Mouse (Mus musculus): ENCODE measurements at regions not wholly inside any gene's neighbourhood (a gene's known extent, or its start where the extent isn't known, plus 50 kb on each side); places are given as distances from the start of the nearest gene placed in this dataset.
A peak's percentile ranks its signal among the peaks of the same experiment; 100 is the strongest.
"Not testable (repeated sequence)": the region's sequence is repeated elsewhere in the genome, so short reads cannot be mapped to it uniquely, and the experiment has no call there.

- not testable (repeated sequence) for H3K36me3 ChIP-seq; ATAC-seq (replicated peaks; ENCODE audit: low FRiP score); H3K9me3 ChIP-seq (replicated peaks); H3K4me2 ChIP-seq; H3K4me3 ChIP-seq (replicated peaks); H3K4me1 ChIP-seq; H3K27ac ChIP-seq; H3K27me3 ChIP-seq; H3K9ac ChIP-seq
- 45% methylated on average over 12 of the region's 12 CpGs for WGBS
Measured at GRCm38 (mm10) chr6:3201507-3201906, 197.9 kb downstream of the Samd9l start.

- no peak overlapping the region for H3K4me3 ChIP-seq (replicated peaks)
- H3K4me1 ChIP-seq, result no peaks in the 10 kb centered on the region
- 0 out of 2 replicates have a peak, but pooled peaks cover 4% of the 10 kb centered on the region for H3K9me3 ChIP-seq (replicated peaks)
- no peaks in the 10 kb centered on the region for H3K27me3 ChIP-seq
- WGBS, result 60% methylated on average over 33 of the region's 33 CpGs
- no peak overlapping the region for H3K4me2 ChIP-seq
- no peak for ATAC-seq (replicated peaks; ENCODE audit: low FRiP score)
- no peak overlapping the region for H3K27ac ChIP-seq
- no peak overlapping the region for H3K9ac ChIP-seq
- no peaks in the 10 kb centered on the region for H3K36me3 ChIP-seq
Measured at GRCm38 (mm10) chr6:3201107-3201506, 198.3 kb downstream of the Samd9l start.

GRCm38 (mm10) chr6:3200586-3200985, 198.8 kb downstream of the Samd9l start:
- WGBS, result 85% methylated on average over 18 of the region's 18 CpGs
- not testable (repeated sequence) for ATAC-seq (replicated peaks; ENCODE audit: low FRiP score); H3K36me3 ChIP-seq; H3K27me3 ChIP-seq; H3K4me2 ChIP-seq; H3K4me1 ChIP-seq; H3K27ac ChIP-seq; H3K4me3 ChIP-seq (replicated peaks); H3K9ac ChIP-seq; H3K9me3 ChIP-seq (replicated peaks)

- H3K36me3 ChIP-seq; H3K4me3 ChIP-seq (replicated peaks); H3K9me3 ChIP-seq (replicated peaks); H3K27ac ChIP-seq; H3K9ac ChIP-seq; H3K27me3 ChIP-seq; H3K4me2 ChIP-seq; H3K4me1 ChIP-seq; ATAC-seq (replicated peaks; ENCODE audit: low FRiP score): not testable (repeated sequence)
- WGBS, result 72% methylated on average over 1 of the region's 1 CpGs
Measured at GRCm38 (mm10) chr6:3192424-3192820, 206.9 kb downstream of the Samd9l start.

GRCm38 (mm10) chr6:3191695-3192423, 207.5 kb downstream of the Samd9l start:
- not testable (repeated sequence) for H3K27me3 ChIP-seq; H3K4me1 ChIP-seq; H3K9me3 ChIP-seq (replicated peaks); H3K27ac ChIP-seq; H3K36me3 ChIP-seq; H3K4me2 ChIP-seq; H3K9ac ChIP-seq; H3K4me3 ChIP-seq (replicated peaks)
- ATAC-seq (replicated peaks; ENCODE audit: low FRiP score), result peak; percentile 64; the same call in 1 of the 2 replicates
- 86% methylated on average over 6 of the region's 6 CpGs for WGBS

GRCm38 (mm10) chr6:3183819-3184199, 215.6 kb downstream of the Samd9l start:
- Histone ChIP-seq H3K36me3 (no peaks in the 10 kb centered on the region), H3K27ac (no peak overlapping the region), H3K27me3 (no peaks in the 10 kb centered on the region), H3K9me3 (replicated peaks) (peaks cover 19% of the 10 kb centered on the region; the same call in 1 of the 2 replicates), H3K9ac (no peak overlapping the region), H3K4me3 (replicated peaks) (no peak overlapping the region), H3K4me2 (no peak overlapping the region), H3K4me1 (no peaks in the 10 kb centered on the region)
- ATAC-seq (replicated peaks; ENCODE audit: low FRiP score), result no peak
- WGBS, result 44% methylated on average over 5 of the region's 5 CpGs

- Histone ChIP-seq H3K9me3 (replicated peaks) (peaks cover 19% of the 10 kb centered on the region; the same call in 1 of the 2 replicates), H3K27ac (no peak overlapping the region), H3K36me3 (no peaks in the 10 kb centered on the region), H3K4me3 (replicated peaks) (peak overlapping the region; percentile 16), H3K4me1 (no peaks in the 10 kb centered on the region), H3K9ac (no peak overlapping the region), H3K27me3 (no peaks in the 10 kb centered on the region), H3K4me2 (peak overlapping the region; percentile 46)
- peak; percentile 93 for ATAC-seq (replicated peaks; ENCODE audit: low FRiP score)
- 45% methylated on average over 33 of the region's 33 CpGs for WGBS
Measured at GRCm38 (mm10) chr6:3182889-3183818, 216.2 kb downstream of the Samd9l start.

- Histone ChIP-seq H3K9me3 (replicated peaks) (peaks cover 19% of the 10 kb centered on the region; the same call in 1 of the 2 replicates), H3K4me3 (replicated peaks) (peak overlapping the region; percentile 16), H3K4me2 (peak overlapping the region; percentile 46)
- not testable (repeated sequence) for H3K27ac ChIP-seq, H3K4me1 ChIP-seq, H3K36me3 ChIP-seq, H3K9ac ChIP-seq, H3K27me3 ChIP-seq
- peak; percentile 44 for ATAC-seq (replicated peaks; ENCODE audit: low FRiP score)
- 39% methylated on average over 17 of the region's 17 CpGs for WGBS
Measured at GRCm38 (mm10) chr6:3182424-3182841, 216.9 kb downstream of the Samd9l start.

GRCm38 (mm10) chr6:3179603-3180348, 219.6 kb downstream of the Samd9l start:
- not testable (repeated sequence) for H3K4me3 ChIP-seq (replicated peaks); H3K9ac ChIP-seq; H3K36me3 ChIP-seq; H3K4me2 ChIP-seq; H3K27ac ChIP-seq; H3K4me1 ChIP-seq; ATAC-seq (replicated peaks; ENCODE audit: low FRiP score); H3K27me3 ChIP-seq
- 78% methylated on average over 8 of the region's 10 CpGs for WGBS
- peaks cover 19% of the 10 kb centered on the region; the same call in 1 of the 2 replicates for H3K9me3 ChIP-seq (replicated peaks)

- not testable (repeated sequence) for H3K4me3 ChIP-seq (replicated peaks); H3K9ac ChIP-seq; H3K9me3 ChIP-seq (replicated peaks); H3K27ac ChIP-seq; H3K4me1 ChIP-seq; H3K4me2 ChIP-seq; H3K27me3 ChIP-seq; H3K36me3 ChIP-seq
- peak; percentile 88 for ATAC-seq (replicated peaks; ENCODE audit: low FRiP score)
- WGBS, result 28% methylated on average over 4 of the region's 4 CpGs
Measured at GRCm38 (mm10) chr6:3169479-3169878, 229.9 kb downstream of the Samd9l start.

- H3K4me2 ChIP-seq; H3K4me1 ChIP-seq; H3K27ac ChIP-seq; H3K4me3 ChIP-seq (replicated peaks); H3K36me3 ChIP-seq; H3K9ac ChIP-seq; H3K27me3 ChIP-seq; H3K9me3 ChIP-seq (replicated peaks); ATAC-seq (replicated peaks; ENCODE audit: low FRiP score): not testable (repeated sequence)
- 50% methylated on average over 1 of the region's 1 CpGs for WGBS
Measured at GRCm38 (mm10) chr6:3166149-3166548, 233.2 kb downstream of the Samd9l start.

- not testable (repeated sequence) for H3K27me3 ChIP-seq; H3K4me3 ChIP-seq (replicated peaks); ATAC-seq (replicated peaks; ENCODE audit: low FRiP score); H3K9me3 ChIP-seq (replicated peaks); H3K9ac ChIP-seq; H3K4me1 ChIP-seq; H3K4me2 ChIP-seq; H3K36me3 ChIP-seq; H3K27ac ChIP-seq
- WGBS, result 61% methylated on average over 2 of the region's 2 CpGs
Measured at GRCm38 (mm10) chr6:3151901-3152300, 247.5 kb downstream of the Samd9l start.
